In genomic region chr9:32493588-32494423, GRCm38 (mm10) we compare ENCODE assay signal across 19 mouse cellular contexts. TPM values are rescaled to one million over a fixed set of nuclear protein-coding genes. Genes with fewer than 3 reads are reported as not detected.
DNase-seq lines count a peak whose midpoint lies in the region; ATAC-seq and TF ChIP-seq lines count a peak whose summit lies in the region.
"Had no signal": no experiment of that assay in that cellular context is flagged by ENCODE, and none has a peak within 500 bp of the region (broad histone marks: within the 10 kb centered on the region; RNA-seq: fewer than 3 reads in every experiment).

No protein-coding gene starts in this region.

- H3K4me1 ChIP-seq in lung, embryonic 14.5 days (ENCODE audit: insufficient read depth), result 0 out of 2 replicates have a peak, but pooled peaks cover 4% of the 10 kb centered on the region
- peaks cover 57% of the 10 kb centered on the region for H3K4me1 ChIP-seq in embryonic facial prominence, embryonic 10.5 days

- no peak overlapping the region for H3K9ac ChIP-seq in lung, embryonic 14.5 days
- H3K9ac ChIP-seq: forebrain, embryonic 15.5 days had no signal

- no peak overlapping the region for H3K27ac ChIP-seq in lung, embryonic 14.5 days (ENCODE audit: low read depth)
- H3K27ac ChIP-seq in embryonic facial prominence, embryonic 10.5 days (replicated peaks), result peak overlapping the region; percentile 76
- H3K27ac ChIP-seq: forebrain, embryonic 15.5 days had no signal

- DNase-seq in lung, embryonic 14.5 days, result no peak
- no peak for DNase-seq in lung, postnatal 14 days
- DNase-seq in embryonic facial prominence, embryonic 10.5 days (ENCODE audit: low spot score), result no peak
- DNase-seq in B cell, adult 2 months, result no peak
- DNase-seq in left cerebral cortex, adult 9 months (ENCODE audit: low spot score in 2 of 2), result no peak
- no peak for DNase-seq in thymus, postnatal 0 days (ENCODE audit: low spot score)
- DNase-seq: adrenal gland, adult 2 months; cerebellum, adult 18-20 months; gastrocnemius, postnatal 10 days; kidney, adult 2 months; kidney, postnatal 4 days; layer of hippocampus, postnatal 36 days; liver; right cerebral cortex, adult 18-20 months; spleen, adult 18-20 months had no signal

- no peak overlapping the region for H3K4me3 ChIP-seq in lung, embryonic 14.5 days (ENCODE audit: low read depth, low read length)
- no peak overlapping the region for H3K4me3 ChIP-seq in embryonic facial prominence, embryonic 10.5 days
- H3K4me3 ChIP-seq: forebrain, embryonic 15.5 days; heart, embryonic 10.5 days had no signal

- H3K4me2 ChIP-seq in lung, embryonic 14.5 days, result no peak overlapping the region
- H3K4me2 ChIP-seq: forebrain, embryonic 15.5 days had no signal

- no peaks in the 10 kb centered on the region for H3K36me3 ChIP-seq in lung, embryonic 14.5 days (ENCODE audit: insufficient read depth)
- H3K36me3 ChIP-seq in embryonic facial prominence, embryonic 10.5 days (replicated peaks), result peaks cover 24% of the 10 kb centered on the region
- H3K36me3 ChIP-seq: forebrain, embryonic 15.5 days; heart, embryonic 10.5 days had no signal

- WGBS in lung, embryonic 14.5 days, result 83% methylated on average over 4 of the region's 4 CpGs
- WGBS in embryonic facial prominence, embryonic 10.5 days, result 71% methylated on average over 4 of the region's 4 CpGs

- peak; percentile 26; the same call in 1 of the 2 replicates for TF ChIP-seq CTCF in lung, embryonic 14.5 days (IDR thresholded peaks at IDR 0.05; ENCODE audit: low read depth)

- H3K9me3 ChIP-seq in lung, embryonic 14.5 days (ENCODE audit: low read depth, low read length), result no peaks in the 10 kb centered on the region
- H3K9me3 ChIP-seq in embryonic facial prominence, embryonic 10.5 days, result no peaks in the 10 kb centered on the region
- H3K9me3 ChIP-seq: forebrain, embryonic 15.5 days; heart, embryonic 10.5 days had no signal

- no peak for ATAC-seq in lung, embryonic 14.5 days (ENCODE audit: insufficient read depth)
- ATAC-seq in inflammation-experienced regulatory T-cells, adult 6 months, result peak; percentile 44
- peak; percentile 22; the same call in 1 of the 2 replicates for ATAC-seq in neutrophil, adult 5-6 weeks (ENCODE audit: extremely low read depth, insufficient number of reproducible peaks, low FRiP score, poor library complexity, severe bottlenecking)
- ATAC-seq: forebrain, embryonic 15.5 days had no signal

- H3K27me3 ChIP-seq in lung, embryonic 14.5 days (ENCODE audit: insufficient read depth, low read length), result no peaks in the 10 kb centered on the region
- H3K27me3 ChIP-seq in embryonic facial prominence, embryonic 10.5 days (replicated peaks; ENCODE audit: low read depth, poor library complexity, severe bottlenecking), result no peaks in the 10 kb centered on the region
- H3K27me3 ChIP-seq: forebrain, embryonic 15.5 days had no signal

RNA-seq across cellular contexts. Expression of gene Fli1, which starts 48.9 kb away (rescaled TPM):
- 35.7 and 37.8 TPM in 2 replicates for polyA plus RNA-seq in lung, embryonic 14.5 days (2014; fragmentation: Nextera tagmentation; extraction: Ambion mirVana)
- 54.8 and 56.7 TPM in 2 replicates for polyA plus RNA-seq in embryonic facial prominence, embryonic 10.5 days (2016; fragmentation: Nextera tagmentation; extraction: Ambion mirVana)
- polyA plus RNA-seq in inflammation-experienced regulatory T-cells, adult 6 months (2017; shearing (Covaris generic)), result 100 to 1,000 TPM; 101 to 137 (median 110) TPM
- total RNA-seq in neutrophil, adult 5-6 weeks (2017), result 203 and 223 TPM in 2 replicates
- 50.6 and 53.5 TPM in 2 replicates for polyA plus RNA-seq in thymus, postnatal 0 days (2015; fragmentation: Nextera tagmentation; extraction: Ambion mirVana)
